Comparison of ENCODE assay signal across 12 mouse cellular contexts in the genomic region with DNA sequence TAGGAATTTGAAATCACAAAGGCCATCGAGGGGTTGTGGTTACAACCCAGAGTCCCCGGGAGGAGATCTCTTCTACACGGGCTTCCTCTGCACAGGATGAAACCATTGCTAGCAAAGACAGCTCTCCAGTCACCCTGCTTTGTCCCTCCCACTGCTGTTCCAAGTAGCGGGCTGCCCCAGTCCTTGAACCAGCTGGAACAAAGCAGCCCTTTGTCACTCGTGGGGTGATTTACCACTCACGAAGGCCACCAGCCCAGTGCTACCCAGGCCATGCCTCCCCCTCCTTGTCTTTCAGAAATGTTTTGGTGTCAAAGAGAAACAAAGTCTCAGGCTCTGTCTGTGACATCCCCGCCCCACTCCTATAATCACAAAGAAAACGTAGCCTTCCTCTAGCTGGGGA. TPM values are rescaled to one million over a fixed set of nuclear protein-coding genes. Genes with fewer than 3 reads are reported as not detected.
DNase-seq lines count a peak whose midpoint lies in the region; ATAC-seq and TF ChIP-seq lines count a peak whose summit lies in the region.
"Had no signal": no experiment of that assay in that cellular context is flagged by ENCODE, and none has a peak within 500 bp of the region (broad histone marks: within the 10 kb centered on the region; RNA-seq: fewer than 3 reads in every experiment).

No protein-coding gene starts in this region.

- peaks cover 56% of the 10 kb centered on the region for H3K4me1 ChIP-seq in heart, embryonic 15.5 days (replicated peaks)
- H3K4me1 ChIP-seq in stomach, embryonic 14.5 days (ENCODE audit: control insufficient read depth, insufficient read depth, low read length): peaks cover 13% of the 10 kb centered on the region
- 0 out of 2 replicates have a peak, but pooled peaks cover 9% of the 10 kb centered on the region for H3K4me1 ChIP-seq in stomach, postnatal 0 days (replicated peaks; ENCODE audit: control insufficient read depth, insufficient read depth)
- H3K4me1 ChIP-seq in embryonic facial prominence, embryonic 14.5 days (ENCODE audit: control insufficient read depth, insufficient read depth, low read length): peaks cover 31% of the 10 kb centered on the region

- H3K27ac ChIP-seq in heart, embryonic 15.5 days: peak overlapping the region; percentile 89
- H3K27ac ChIP-seq in stomach, embryonic 14.5 days (ENCODE audit: low read length): peak overlapping the region; percentile 10; the same call in 1 of the 2 replicates
- H3K27ac ChIP-seq in stomach, postnatal 0 days (replicated peaks): no peak overlapping the region
- 0 out of 2 replicates have a peak overlapping the region, but pooled peaks have one; percentile 24 for H3K27ac ChIP-seq in embryonic facial prominence, embryonic 14.5 days (replicated peaks; ENCODE audit: low read depth, low read length)
- H3K27ac ChIP-seq: forebrain, embryonic 12.5 days; lung, embryonic 15.5 days had no signal

- no peak overlapping the region for H3K4me3 ChIP-seq in heart, embryonic 15.5 days
- no peak overlapping the region for H3K4me3 ChIP-seq in stomach, embryonic 14.5 days (ENCODE audit: low read depth, low read length)
- no peak overlapping the region for H3K4me3 ChIP-seq in stomach, postnatal 0 days (ENCODE audit: low read depth, low read length)
- H3K4me3 ChIP-seq in embryonic facial prominence, embryonic 14.5 days (ENCODE audit: low read depth, low read length): no peak overlapping the region
- H3K4me3 ChIP-seq: forebrain, embryonic 12.5 days; lung, embryonic 15.5 days had no signal

- WGBS in heart, embryonic 15.5 days: 25% methylated on average over 8 of the region's 8 CpGs
- 45% methylated on average over 8 of the region's 8 CpGs for WGBS in stomach, embryonic 14.5 days
- 45% methylated on average over 8 of the region's 8 CpGs for WGBS in stomach, postnatal 0 days
- WGBS in embryonic facial prominence, embryonic 14.5 days: 37% methylated on average over 8 of the region's 8 CpGs

- H3K9me3 ChIP-seq in heart, embryonic 15.5 days (replicated peaks): no peaks in the 10 kb centered on the region
- no peaks in the 10 kb centered on the region; the same call in 1 of the 2 replicates for H3K9me3 ChIP-seq in stomach, embryonic 14.5 days (ENCODE audit: control insufficient read depth, low read depth, low read length)
- no peaks in the 10 kb centered on the region for H3K9me3 ChIP-seq in stomach, postnatal 0 days (ENCODE audit: control insufficient read depth, low read length)
- no peaks in the 10 kb centered on the region for H3K9me3 ChIP-seq in embryonic facial prominence, embryonic 14.5 days (ENCODE audit: control insufficient read depth, low read length)
- H3K9me3 ChIP-seq: forebrain, embryonic 12.5 days; lung, embryonic 15.5 days had no signal

- no peak for TF ChIP-seq CTCF in stomach, postnatal 0 days (IDR thresholded peaks at IDR 0.05; ENCODE audit: low read depth)

- H3K9ac ChIP-seq in heart, embryonic 15.5 days: no peak overlapping the region
- H3K9ac ChIP-seq in stomach, embryonic 14.5 days (replicated peaks; ENCODE audit: low read depth, low read length): no peak overlapping the region
- H3K9ac ChIP-seq in stomach, postnatal 0 days (ENCODE audit: low read length): no peak overlapping the region
- no peak overlapping the region for H3K9ac ChIP-seq in embryonic facial prominence, embryonic 14.5 days (ENCODE audit: low read depth, low read length)
- H3K9ac ChIP-seq: forebrain, embryonic 12.5 days; lung, embryonic 15.5 days had no signal

- no peaks in the 10 kb centered on the region for H3K27me3 ChIP-seq in heart, embryonic 15.5 days
- H3K27me3 ChIP-seq in stomach, embryonic 14.5 days (ENCODE audit: control insufficient read depth, insufficient read depth, low read length): no peaks in the 10 kb centered on the region
- H3K27me3 ChIP-seq in stomach, postnatal 0 days (ENCODE audit: control insufficient read depth, insufficient read depth, low read length): no peaks in the 10 kb centered on the region
- no peaks in the 10 kb centered on the region for H3K27me3 ChIP-seq in embryonic facial prominence, embryonic 14.5 days (replicated peaks; ENCODE audit: control insufficient read depth, insufficient read depth, low read length)
- H3K27me3 ChIP-seq: forebrain, embryonic 12.5 days; lung, embryonic 15.5 days had no signal

- TF ChIP-seq EP300 in stomach, postnatal 0 days (optimal IDR thresholded peaks at IDR 0.05): no peak

- intact Hi-C loops in heart, postnatal 36 days (cut with DNase I): no loop called here

- H3K36me3 ChIP-seq in heart, embryonic 15.5 days: no peaks in the 10 kb centered on the region
- no peaks in the 10 kb centered on the region for H3K36me3 ChIP-seq in stomach, embryonic 14.5 days (ENCODE audit: control insufficient read depth, insufficient read depth, low read length)
- no peaks in the 10 kb centered on the region for H3K36me3 ChIP-seq in stomach, postnatal 0 days (ENCODE audit: control insufficient read depth, insufficient read depth, low read length)
- no peaks in the 10 kb centered on the region for H3K36me3 ChIP-seq in embryonic facial prominence, embryonic 14.5 days (ENCODE audit: control insufficient read depth, insufficient read depth, low read length)
- H3K36me3 ChIP-seq: forebrain, embryonic 12.5 days had no signal

- no peak for ATAC-seq in heart, embryonic 15.5 days (replicated peaks; ENCODE audit: insufficient number of reproducible peaks, insufficient read depth, low FRiP score, low read depth)
- ATAC-seq in stomach, embryonic 14.5 days (ENCODE audit: insufficient number of reproducible peaks, insufficient read depth, low FRiP score, low read depth): no peak
- no peak for ATAC-seq in stomach, postnatal 0 days (ENCODE audit: low FRiP score, low TSS enrichment)
- no peak for ATAC-seq in embryonic facial prominence, embryonic 14.5 days (ENCODE audit: low read depth)
- ATAC-seq: midbrain, embryonic 16.5 days had no signal

- DNase-seq in heart, postnatal 36 days: no peak
- no peak for DNase-seq in stomach, postnatal 0 days (ENCODE audit: low spot score)
- no peak for DNase-seq in embryonic facial prominence, embryonic 14.5 days (ENCODE audit: low spot score)
- DNase-seq in urinary bladder, postnatal 4 days (ENCODE audit: low spot score in 2 of 2): no peak
- DNase-seq in cerebellum, adult 9-11 months: no peak
- DNase-seq: cerebellum, adult 18-20 months; kidney, adult 2 months had no signal

- H3K4me2 ChIP-seq in heart, embryonic 15.5 days: 0 out of 2 replicates have a peak overlapping the region, but pooled peaks have one; percentile 2
- no peak overlapping the region for H3K4me2 ChIP-seq in stomach, embryonic 14.5 days (replicated peaks; ENCODE audit: low read depth, low read length)
- no peak overlapping the region for H3K4me2 ChIP-seq in stomach, postnatal 0 days (replicated peaks; ENCODE audit: low read depth)
- H3K4me2 ChIP-seq in embryonic facial prominence, embryonic 14.5 days (ENCODE audit: low read depth, low read length): no peak overlapping the region
- H3K4me2 ChIP-seq: forebrain, embryonic 12.5 days; lung, embryonic 15.5 days had no signal

RNA-seq across cellular contexts. Expression of gene Rasl11b, which starts 10.4 kb away (rescaled TPM):
- 90.2 and 101 TPM in 2 replicates for polyA plus RNA-seq in heart, embryonic 15.5 days (2015; fragmentation: Nextera tagmentation; extraction: Ambion mirVana)
- 10 to 100 TPM; 29.9 to 44.8 TPM for total RNA-seq in heart, postnatal 36 days (2021)
- polyA plus RNA-seq in stomach, embryonic 14.5 days (2014; fragmentation: Nextera tagmentation; extraction: Ambion mirVana): 51.2 and 52.0 TPM in 2 replicates
- 33.6 and 45.0 TPM in 2 replicates for polyA plus RNA-seq in stomach, postnatal 0 days (2015; fragmentation: Nextera tagmentation; extraction: Ambion mirVana)
- polyA plus RNA-seq in embryonic facial prominence, embryonic 14.5 days (2014; fragmentation: Nextera tagmentation; extraction: Ambion mirVana): 62.9 and 75.4 TPM in 2 replicates
